Mouse (Mus musculus): ENCODE data around the gene Bcl2l2. TPM values are rescaled to one million over a fixed set of nuclear protein-coding genes. Genes with fewer than 3 reads are reported as not detected.

Bcl2l2 gene
- total RNA-seq, 2 experiments from 2014 or later = 108 to 117 TPM

GRCm38 (mm10) chr14:54935904-54936830 lies 53.0 kb downstream of the Bcl2l2 start, which contains the start of gene Cmtm5:
TSS of gene Cmtm5 (plus strand) at chr14:54936261.
- peak; percentile 24 to 53 for DNase-seq (ENCODE audit: extremely low spot score in 1 of 2, low spot score in 1 of 2)

- DNase-seq (ENCODE audit: extremely low spot score in 1 of 2, low spot score in 1 of 2) = no peak
Observed at GRCm38 (mm10) chr14:54936831-54937160, 53.6 kb downstream of the Bcl2l2 start.

GRCm38 (mm10) chr14:54937361-54938182 lies 54.4 kb downstream of the Bcl2l2 start:
- DNase-seq (ENCODE audit: extremely low spot score in 1 of 2, low spot score in 1 of 2) = no peak

Other genes with a start within 250 kb of the Bcl2l2 start
- not detected for gene Gm17606, start 242.4 kb upstream of the Bcl2l2 start, total RNA-seq (2021)
- gene Cdh24, start 242.0 kb upstream of the Bcl2l2 start, total RNA-seq (2021) = 10 to 100 TPM; 17.5 to 22.7 TPM
- 10 to 100 TPM; 27.3 to 28.7 TPM for gene 1700123O20Rik, start 197.2 kb upstream of the Bcl2l2 start, total RNA-seq (2021)
- gene Acin1, start 196.4 kb upstream of the Bcl2l2 start, total RNA-seq (2021) = 100 to 1,000 TPM; 172 to 215 TPM
- gene Gm29776, start 184.5 kb upstream of the Bcl2l2 start, total RNA-seq (2021) = not detected
- not detected for gene Cebpe, start 171.2 kb upstream of the Bcl2l2 start, total RNA-seq (2021)
- 10 to 100 TPM; 54.3 to 61.2 TPM for gene Slc7a8, start 101.4 kb upstream of the Bcl2l2 start, total RNA-seq (2021)
- gene Rnf212b, start 69.2 kb upstream of the Bcl2l2 start, total RNA-seq (2021) = not detected
- 10 to 100 TPM; 21.9 to 23.6 TPM for gene Homez, start 12.4 kb upstream of the Bcl2l2 start, total RNA-seq (2021)
- 10 to 100 TPM; 19.4 to 22.6 TPM for gene Ppp1r3e, start 5.8 kb upstream of the Bcl2l2 start, total RNA-seq (2021)
- 10 to 100 TPM in 1 of 2 experiments, 1 to 10 TPM in 1; 3.1 to 13.8 TPM for gene Gm20521, start 64 bp downstream of the Bcl2l2 start, total RNA-seq (2021)
- gene Pabpn1, start 9.1 kb downstream of the Bcl2l2 start, total RNA-seq (2021) = 100 to 1,000 TPM; 193 to 262 TPM
- 100 to 1,000 TPM; 715 to 737 TPM for gene Slc22a17, start 29.8 kb downstream of the Bcl2l2 start, total RNA-seq (2021)
- 10 to 100 TPM; 11.0 to 12.7 TPM for gene Efs, start 42.7 kb downstream of the Bcl2l2 start, total RNA-seq (2021)
- under 1 TPM in 1 of 2 experiments, not detected in 1; 0.59 TPM for gene Il25, start 49.3 kb downstream of the Bcl2l2 start, total RNA-seq (2021)
- 10 to 100 TPM; 75.4 to 89.3 TPM for gene Cmtm5, start 52.9 kb downstream of the Bcl2l2 start, total RNA-seq (2021)
- gene Myh6, start 83.5 kb downstream of the Bcl2l2 start, total RNA-seq (2021) = 1 to 10 TPM; 1.4 to 4.8 TPM
- gene Gm17428, start 93.6 kb downstream of the Bcl2l2 start, total RNA-seq (2021) = not detected
- gene Myh7, start 111.2 kb downstream of the Bcl2l2 start, total RNA-seq (2021) = 10 to 100 TPM in 1 of 2 experiments, 1 to 10 TPM in 1; 7.8 to 10.3 TPM
- gene Ngdn, start 132.1 kb downstream of the Bcl2l2 start, total RNA-seq (2021) = 10 to 100 TPM; 31.4 to 31.8 TPM
- 10 to 100 TPM; 37.8 to 63.0 TPM for gene Zfhx2, start 208.9 kb downstream of the Bcl2l2 start, total RNA-seq (2021)
- gene Thtpa, start 211.4 kb downstream of the Bcl2l2 start, total RNA-seq (2021) = 10 to 100 TPM; 21.9 to 22.9 TPM
- gene Ap1g2, start 223.2 kb downstream of the Bcl2l2 start, total RNA-seq (2021) = 10 to 100 TPM; 15.7 to 19.4 TPM
- 100 to 1,000 TPM; 422 to 463 TPM for gene Jph4, start 233.6 kb downstream of the Bcl2l2 start, total RNA-seq (2021)